Mouse (Mus musculus) stomach, embryonic 15.5 days (tissue): ENCODE measurements around the gene Kin. TPM values are rescaled to one million over a fixed set of nuclear protein-coding genes. Genes with fewer than 3 reads are reported as not detected.

Experiments
- ATAC-seq: fragments of 200-750 bp; cut with Nextera tagmentation; 2 replicates; pipeline ENCODE4 v1.8.0; 2017; ENCODE audit warnings: low read depth, moderate number of reproducible peaks, moderate TSS enrichment; ENCODE audit not compliant: insufficient read depth, low FRiP score
- H3K27ac ChIP-seq: fragments of 300-500 bp; sonication (generic); 2 replicates; pipeline ENCODE4 v1.5.1; 2015; ENCODE audit warnings: mild to moderate bottlenecking, inconsistent platforms
- H3K27me3 ChIP-seq: fragments of 300-500 bp; sonication (generic); replicated peaks from 2 replicates; pipeline ENCODE4 v1.6.1; 2015; ENCODE audit warnings: inconsistent platforms
- H3K36me3 ChIP-seq: fragments of 300-500 bp; sonication (generic); 2 replicates; pipeline ENCODE4 v1.6.1; 2015; ENCODE audit warnings: inconsistent platforms
- H3K4me1 ChIP-seq: fragments of 300-500 bp; sonication (generic); 2 replicates; pipeline ENCODE4 v1.6.1; 2015; ENCODE audit warnings: inconsistent platforms
- H3K4me2 ChIP-seq: fragments of 300-500 bp; sonication (generic); 2 replicates; pipeline ENCODE4 v1.6.1; 2015; ENCODE audit warnings: mild to moderate bottlenecking, inconsistent platforms
- H3K4me3 ChIP-seq: fragments of 300-500 bp; sonication (generic); replicated peaks from 2 replicates; pipeline ENCODE4 v1.5.1; 2015; ENCODE audit warnings: inconsistent platforms
- H3K9ac ChIP-seq: fragments of 300-500 bp; sonication (generic); 2 replicates; pipeline ENCODE4 v1.6.1; 2015; ENCODE audit warnings: inconsistent platforms
- H3K9me3 ChIP-seq: fragments of 300-500 bp; sonication (generic); 2 replicates; pipeline ENCODE4 v1.6.1; 2016; ENCODE audit warnings: inconsistent platforms
- WGBS: fragments of 180-500 bp; shearing (Covaris S2); methylation state at CpG from one replicate; pipeline ENCODE4 v1.1.7; 2015; 5-methylcytosine and 5-hydroxymethylcytosine counted together
- polyA plus RNA-seq: library from polyadenylated mRNA; unstranded; fragments of >200 nt; fragmentation: Nextera tagmentation; extraction: Ambion mirVana; gene quantifications from 2 replicates; pipeline ENCODE4 v1.2.1, GENCODE M21; 2015

Gene Kin
- polyA plus RNA-seq, 1 experiment from 2014 or later, result 31.1 TPM

DNA sequence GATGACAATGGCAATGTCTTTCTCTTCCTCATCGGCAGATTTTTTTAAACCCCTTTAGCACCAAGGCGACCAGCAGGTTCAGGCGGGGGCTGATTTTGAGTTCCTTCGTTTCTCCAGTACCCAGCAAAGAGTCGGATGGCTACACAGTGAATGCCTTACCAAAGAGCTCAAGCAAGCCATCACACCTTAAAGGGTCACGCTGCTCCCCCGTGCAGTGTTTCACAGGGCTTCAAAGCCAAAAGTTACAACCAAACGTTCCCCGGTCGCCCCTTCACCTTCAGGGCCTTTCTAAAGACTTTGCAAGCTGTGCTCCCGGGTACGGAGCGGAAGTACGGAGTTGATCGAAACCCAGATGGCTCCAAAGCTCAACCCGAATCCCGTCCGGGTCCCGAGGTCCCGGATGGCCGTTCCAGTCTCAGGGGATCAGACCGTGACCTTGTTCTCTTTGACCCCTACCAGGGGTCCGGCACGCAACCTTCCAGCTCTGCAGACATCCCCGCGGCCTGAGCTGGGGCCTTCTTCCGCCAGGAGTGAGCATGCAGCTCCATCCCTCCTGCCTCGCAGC lies 566 bp upstream of the Kin start:
- Histone ChIP-seq H3K27me3 (no peaks in the 10 kb centered on the region), H3K4me3 (peak overlapping the region; percentile 98), H3K9me3 (no peaks in the 10 kb centered on the region), H3K36me3 (no peaks in the 10 kb centered on the region), H3K4me2 (peak overlapping the region; percentile 62), H3K9ac (peak overlapping the region; percentile 100), H3K27ac (peak overlapping the region; percentile 92), H3K4me1 (peaks cover 24% of the 10 kb centered on the region)
- WGBS, result under 1% methylated on average over 28 of the region's 28 CpGs
- peak; percentile 51; the same call in 1 of the 2 replicates for ATAC-seq

DNA sequence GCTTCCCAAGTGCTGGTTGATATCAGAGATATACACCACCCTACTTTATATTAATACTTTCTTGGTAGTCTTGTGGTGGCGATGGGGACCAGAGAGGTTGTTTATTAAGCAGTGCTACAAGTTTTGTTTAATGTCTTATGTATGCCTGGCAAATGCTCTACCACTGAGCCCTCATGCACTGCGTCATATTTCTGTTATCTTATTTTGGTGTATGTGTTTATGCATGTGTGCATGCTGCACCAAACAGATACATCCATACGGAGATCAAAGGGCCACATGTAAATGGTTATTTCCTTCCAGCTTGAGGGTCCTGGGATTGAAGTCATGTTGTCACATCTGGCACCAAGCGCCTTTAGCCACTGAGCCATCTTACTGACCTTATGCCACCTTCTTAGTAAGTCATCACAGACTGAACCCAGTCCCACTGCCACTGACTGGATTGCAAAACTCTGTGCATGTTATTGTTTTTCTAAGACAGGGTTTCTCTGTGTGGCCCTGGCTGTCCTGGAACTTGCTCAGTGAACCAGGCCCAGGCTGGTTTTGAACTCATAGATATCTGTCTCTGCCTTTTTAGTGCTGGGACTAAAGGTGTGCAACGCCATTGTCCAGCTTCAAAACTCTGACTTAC lies 1.2 kb downstream of the Kin start:
- Histone ChIP-seq H3K9me3 (no peaks in the 10 kb centered on the region), H3K36me3 (no peaks in the 10 kb centered on the region; the same call in 1 of the 2 replicates), H3K4me3 (peak overlapping the region; percentile 98), H3K9ac (no peak overlapping the region), H3K4me1 (peaks cover 22% of the 10 kb centered on the region), H3K4me2 (peak overlapping the region; percentile 75), H3K27ac (no peak overlapping the region), H3K27me3 (no peaks in the 10 kb centered on the region)
- no peak for ATAC-seq
- 77% methylated on average over 5 of the region's 5 CpGs for WGBS

DNA sequence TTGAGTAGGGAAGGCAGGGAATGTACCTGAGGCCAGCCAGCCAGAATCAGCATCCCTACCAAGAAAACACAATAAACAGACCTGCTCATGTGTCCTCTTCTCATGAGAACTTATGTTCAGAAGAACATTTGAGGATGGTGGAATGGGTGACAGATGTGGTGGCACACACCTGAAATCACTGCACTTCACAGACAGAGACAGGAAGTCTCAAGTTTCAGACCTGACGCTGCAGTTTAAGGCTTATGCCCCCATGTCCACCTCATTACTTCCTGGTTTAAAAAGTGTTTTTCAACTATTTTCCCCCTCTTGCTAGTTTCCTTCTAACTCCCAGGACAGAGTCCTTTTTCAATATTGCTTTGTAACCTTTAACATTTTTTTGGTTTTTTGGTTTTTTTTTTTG lies 2.3 kb downstream of the Kin start:
- H3K27me3 ChIP-seq, result no peaks in the 10 kb centered on the region

DNA sequence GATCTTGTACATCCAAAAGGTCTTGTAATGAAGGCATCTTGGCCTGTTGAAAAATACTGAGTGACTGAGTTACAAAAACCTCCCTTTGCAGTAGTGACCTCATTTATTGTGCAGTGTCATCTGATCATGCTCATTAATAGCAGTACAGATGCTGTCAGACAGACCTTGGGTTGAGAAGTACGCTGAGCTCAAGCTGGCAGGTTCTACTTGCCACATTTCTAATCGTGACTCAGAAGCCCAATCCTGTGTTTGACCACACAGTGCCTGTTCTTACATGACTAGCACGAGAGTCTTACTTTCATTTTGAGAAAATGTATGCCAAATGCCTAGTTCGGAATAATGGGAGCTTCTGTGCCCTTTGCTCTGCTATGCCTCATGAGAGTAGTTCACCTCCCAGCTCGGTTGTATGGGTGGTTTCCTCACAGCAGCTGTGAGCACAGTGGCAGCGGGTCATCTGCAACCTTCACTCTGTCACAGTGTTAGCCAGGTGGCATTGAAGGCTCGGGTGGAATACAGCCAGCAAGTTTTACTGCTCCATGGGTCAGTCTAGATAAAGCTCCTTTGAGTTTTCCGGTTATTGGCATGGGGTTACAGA lies 7.0 kb downstream of the Kin start:
- no peak overlapping the region for H3K27ac ChIP-seq
- 85% methylated on average over 8 of the region's 8 CpGs for WGBS
- no peak overlapping the region for H3K4me3 ChIP-seq
- no peaks in the 10 kb centered on the region for H3K27me3 ChIP-seq
- H3K36me3 ChIP-seq, result peaks cover 20% of the 10 kb centered on the region
- no peak overlapping the region for H3K9ac ChIP-seq
- ATAC-seq, result no peak; the same call in 1 of the 2 replicates
- H3K4me2 ChIP-seq, result no peak overlapping the region
- no peaks in the 10 kb centered on the region for H3K9me3 ChIP-seq
- H3K4me1 ChIP-seq, result no peaks in the 10 kb centered on the region

More for the DNA sequence above, 2.3 kb downstream of the Kin start:
- no peak for ATAC-seq
- Histone ChIP-seq H3K9ac (no peak overlapping the region), H3K36me3 (peaks cover 5% of the 10 kb centered on the region; the same call in 1 of the 2 replicates), H3K4me2 (no peak overlapping the region), H3K4me3 (no peak overlapping the region), H3K27ac (no peak overlapping the region), H3K4me1 (peaks cover 16% of the 10 kb centered on the region), H3K9me3 (no peaks in the 10 kb centered on the region)
- WGBS, result 70% methylated on average over 1 of the region's 1 CpGs

- peak; percentile 81 for ATAC-seq
- no peak overlapping the region for H3K9ac ChIP-seq
- H3K4me2 ChIP-seq, result peak overlapping the region; percentile 14; the same call in 1 of the 2 replicates
- H3K9me3 ChIP-seq, result no peaks in the 10 kb centered on the region
- no peak overlapping the region for H3K4me3 ChIP-seq
- peak overlapping the region; percentile 69; the same call in 1 of the 2 replicates for H3K27ac ChIP-seq
- H3K36me3 ChIP-seq, result peaks cover 20% of the 10 kb centered on the region
- no peaks in the 10 kb centered on the region for H3K4me1 ChIP-seq
- WGBS, result 62% methylated on average over 14 of the region's 14 CpGs
- no peaks in the 10 kb centered on the region for H3K27me3 ChIP-seq
These were observed 14.1 kb downstream of the Kin start for GRCm38 (mm10) chr2:10094327-10095100.

GRCm38 (mm10) chr2:10098598-10099215 lies 18.3 kb downstream of the Kin start:
- Histone ChIP-seq H3K9me3 (no peaks in the 10 kb centered on the region), H3K4me3 (no peak overlapping the region), H3K4me1 (no peaks in the 10 kb centered on the region), H3K9ac (no peak overlapping the region), H3K27me3 (no peaks in the 10 kb centered on the region), H3K36me3 (no peaks in the 10 kb centered on the region), H3K27ac (no peak overlapping the region), H3K4me2 (no peak overlapping the region)
- no peak for ATAC-seq
- WGBS, result 32% methylated on average over 9 of the region's 9 CpGs

DNA sequence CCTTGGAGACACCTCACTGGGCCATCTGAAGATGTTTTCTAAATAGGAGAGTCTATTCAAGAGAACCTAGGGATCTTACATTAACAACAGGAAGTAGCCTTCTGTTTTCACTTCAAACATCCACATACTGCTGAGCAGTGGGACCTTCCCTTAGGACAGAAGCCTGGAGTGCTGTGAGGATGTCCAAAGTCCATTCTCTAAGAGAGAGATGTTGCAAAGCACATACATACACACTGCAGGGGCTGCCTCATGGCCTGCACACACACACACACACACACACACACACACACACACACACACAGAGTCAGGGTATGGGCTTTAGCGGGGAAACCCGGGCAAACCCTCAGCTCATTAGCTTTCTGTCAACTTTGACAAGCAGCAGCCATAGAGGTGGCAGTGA lies 20.1 kb downstream of the Kin start:
- ATAC-seq, result no peak; the same call in 1 of the 2 replicates
- Histone ChIP-seq H3K4me1 (no peaks in the 10 kb centered on the region), H3K9me3 (no peaks in the 10 kb centered on the region), H3K36me3 (no peaks in the 10 kb centered on the region), H3K27ac (no peak overlapping the region), H3K4me3 (no peak overlapping the region), H3K27me3 (no peaks in the 10 kb centered on the region), H3K4me2 (no peak overlapping the region), H3K9ac (no peak overlapping the region)
- WGBS, result 39% methylated on average over 2 of the region's 2 CpGs

- Histone ChIP-seq H3K4me1 (no peaks in the 10 kb centered on the region), H3K4me2 (no peak overlapping the region), H3K9me3 (no peaks in the 10 kb centered on the region), H3K27me3 (no peaks in the 10 kb centered on the region), H3K27ac (no peak overlapping the region), H3K36me3 (no peaks in the 10 kb centered on the region), H3K4me3 (no peak overlapping the region), H3K9ac (no peak overlapping the region)
- WGBS, result 43% methylated on average over 6 of the region's 6 CpGs
- ATAC-seq, result no peak
These were observed 20.8 kb downstream of the Kin start for GRCm38 (mm10) chr2:10101180-10101579.

GRCm38 (mm10) chr2:10108535-10109189 lies 28.3 kb downstream of the Kin start:
- no peaks in the 10 kb centered on the region for H3K9me3 ChIP-seq
- H3K4me3 ChIP-seq, result no peak overlapping the region
- no peaks in the 10 kb centered on the region for H3K4me1 ChIP-seq
- ATAC-seq, result no peak
- no peaks in the 10 kb centered on the region for H3K36me3 ChIP-seq
- H3K27ac ChIP-seq, result no peak overlapping the region
- 64% methylated on average over 6 of the region's 6 CpGs for WGBS
- no peak overlapping the region for H3K4me2 ChIP-seq
- no peaks in the 10 kb centered on the region for H3K27me3 ChIP-seq
- no peak overlapping the region for H3K9ac ChIP-seq

DNA sequence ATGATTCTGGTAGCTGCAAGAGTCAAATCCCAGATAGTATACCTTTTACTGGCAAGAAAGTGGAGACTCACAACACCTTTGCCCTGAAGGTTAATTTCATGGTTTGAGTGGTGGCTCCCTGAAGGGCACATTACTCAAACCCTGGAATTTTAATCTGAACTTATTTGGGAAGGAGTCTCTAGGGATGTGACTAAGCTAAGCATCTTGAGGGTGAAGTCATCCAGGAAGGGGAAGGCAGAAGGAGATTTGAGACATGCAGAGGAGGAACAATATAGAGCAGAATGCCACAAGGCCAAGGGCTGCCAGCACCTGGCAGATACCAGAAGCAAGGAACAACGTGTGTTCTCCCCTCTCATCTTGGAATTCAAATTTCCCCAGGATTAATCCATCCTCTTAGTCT lies 38.4 kb downstream of the Kin start:
- H3K36me3 ChIP-seq, result no peaks in the 10 kb centered on the region
- WGBS, result 74% methylated on average over 1 of the region's 1 CpGs
- H3K4me1 ChIP-seq, result no peaks in the 10 kb centered on the region
- H3K4me3 ChIP-seq, result no peak overlapping the region
- no peaks in the 10 kb centered on the region for H3K27me3 ChIP-seq
- H3K9me3 ChIP-seq, result no peaks in the 10 kb centered on the region
- no peak overlapping the region for H3K4me2 ChIP-seq
- H3K9ac ChIP-seq, result no peak overlapping the region
- no peak overlapping the region for H3K27ac ChIP-seq
- ATAC-seq, result no peak

DNA sequence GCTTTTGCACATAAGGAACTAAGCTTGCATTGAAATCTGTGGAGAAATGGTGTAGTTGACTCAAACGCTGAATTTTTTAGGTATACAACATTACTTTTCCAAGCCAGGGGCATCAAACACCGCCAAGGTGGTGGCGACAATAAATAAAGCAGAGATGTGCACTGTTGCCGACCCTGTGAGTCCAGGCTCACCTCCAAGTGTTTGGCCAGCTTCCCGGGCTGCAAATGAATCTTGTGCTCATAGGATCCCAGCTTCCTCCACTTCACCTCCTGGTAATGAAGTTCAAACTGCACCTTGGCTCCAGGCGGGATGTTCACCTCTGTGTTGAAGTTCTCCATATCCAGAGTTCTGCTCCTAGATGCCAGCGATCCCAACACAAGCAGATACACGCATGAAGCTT lies 38.9 kb downstream of the Kin start:
- Histone ChIP-seq H3K4me3 (no peak overlapping the region), H3K36me3 (no peaks in the 10 kb centered on the region), H3K27ac (no peak overlapping the region), H3K4me1 (no peaks in the 10 kb centered on the region), H3K4me2 (no peak overlapping the region), H3K9ac (no peak overlapping the region), H3K27me3 (no peaks in the 10 kb centered on the region), H3K9me3 (no peaks in the 10 kb centered on the region)
- ATAC-seq, result no peak
- 77% methylated on average over 8 of the region's 8 CpGs for WGBS
